Mouse (Mus musculus) left cerebral cortex, adult 11 months (tissue): ENCODE data around the gene Il10rb.

Experiments
- DNase-seq: peaks from one replicate; pipeline ENCODE4 v3.0.0; 2022; ENCODE audit warnings: low spot score

The Il10rb gene

GRCm38 (mm10) chr16:91405640-91406584, at the start of gene Il10rb:
TSS of gene Il10rb (plus strand) at chr16:91406164.
- no peak for DNase-seq

GRCm38 (mm10) chr16:91356760-91357525, 49.0 kb upstream of the Il10rb start:
- no peak for DNase-seq

GRCm38 (mm10) chr16:91357526-91357900, 48.5 kb upstream of the Il10rb start:
- no peak for DNase-seq

- DNase-seq = no peak
Observed at GRCm38 (mm10) chr16:91358555-91358954, 47.4 kb upstream of the Il10rb start.

- no peak for DNase-seq
Observed at GRCm38 (mm10) chr16:91359531-91359930, 46.4 kb upstream of the Il10rb start.

GRCm38 (mm10) chr16:91360162-91360561, 45.8 kb upstream of the Il10rb start:
- DNase-seq = no peak

GRCm38 (mm10) chr16:91362006-91362405, 44.0 kb upstream of the Il10rb start:
- no peak for DNase-seq

- no peak for DNase-seq
Observed at GRCm38 (mm10) chr16:91362616-91363272, 43.2 kb upstream of the Il10rb start.

- DNase-seq = no peak
Observed at GRCm38 (mm10) chr16:91363483-91363882, 42.5 kb upstream of the Il10rb start.

GRCm38 (mm10) chr16:91366567-91366966, 39.4 kb upstream of the Il10rb start:
- DNase-seq = no peak

GRCm38 (mm10) chr16:91367066-91367465, 38.9 kb upstream of the Il10rb start:
- no peak for DNase-seq

GRCm38 (mm10) chr16:91372577-91373472, 33.1 kb upstream of the Il10rb start, which contains the start of gene Ifnar2:
TSS of gene Ifnar2 (plus strand) at chr16:91372783.
- peak; percentile 41 for DNase-seq

- DNase-seq = no peak
Observed at GRCm38 (mm10) chr16:91373473-91374252, 32.3 kb upstream of the Il10rb start.

- no peak for DNase-seq
Observed at GRCm38 (mm10) chr16:91374253-91374634, 31.7 kb upstream of the Il10rb start.

- no peak for DNase-seq
Observed at GRCm38 (mm10) chr16:91376701-91377100, 29.3 kb upstream of the Il10rb start.

GRCm38 (mm10) chr16:91378431-91378986, 27.5 kb upstream of the Il10rb start:
- no peak for DNase-seq

- DNase-seq = no peak
Observed at GRCm38 (mm10) chr16:91378991-91379390, 27.0 kb upstream of the Il10rb start.

- DNase-seq = no peak
Observed at GRCm38 (mm10) chr16:91379412-91379811, 26.6 kb upstream of the Il10rb start.

- DNase-seq = no peak
Observed at GRCm38 (mm10) chr16:91380151-91380550, 25.8 kb upstream of the Il10rb start.

- no peak for DNase-seq
Observed at GRCm38 (mm10) chr16:91381606-91382005, 24.4 kb upstream of the Il10rb start.
